Mouse (Mus musculus): ENCODE data around the gene Ttc39b.

DNA sequence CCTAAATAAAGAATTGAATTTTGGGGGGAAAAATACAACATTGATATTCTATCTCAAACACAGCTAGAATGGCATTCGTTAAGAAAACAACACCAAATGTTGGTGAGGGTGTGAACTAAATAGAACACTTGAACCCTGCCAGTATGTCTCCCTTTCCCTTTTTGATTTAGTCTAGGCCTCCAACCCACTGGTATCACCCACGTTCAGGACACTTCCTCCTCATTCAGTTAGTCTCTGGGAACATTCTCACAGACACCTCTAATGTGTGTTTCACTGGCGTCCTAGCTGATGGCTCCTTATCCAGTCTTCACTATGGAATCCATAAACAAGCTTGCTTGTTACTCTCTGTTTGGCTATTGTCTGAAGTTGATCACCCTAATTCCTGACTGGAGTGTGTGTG is 125.9 kb downstream of the Ttc39b start:
- no peak for TF ChIP-seq CTCF (IDR thresholded peaks at IDR 0.05; ENCODE audit: low read depth)
- TF ChIP-seq EP300 (optimal IDR thresholded peaks at IDR 0.05): no peak

All from stomach, postnatal 0 days (tissue).